Mouse (Mus musculus) inflammation-experienced regulatory T-cells (primary cell): ENCODE data around the gene Vps13c. TPM values are rescaled to one million over a fixed set of nuclear protein-coding genes. Genes with fewer than 3 reads are reported as not detected.

Source experiments
- polyA plus RNA-seq, 2 experiments: library from polyadenylated mRNA; unstranded; fragments of 100-300 nt; shearing (Covaris generic); gene quantifications; one replicate each; pipeline ENCODE4 v1.2.1; 2017

Gene Vps13c
- 10 to 100 TPM; 10.1 to 17.3 TPM for polyA plus RNA-seq

DNA sequence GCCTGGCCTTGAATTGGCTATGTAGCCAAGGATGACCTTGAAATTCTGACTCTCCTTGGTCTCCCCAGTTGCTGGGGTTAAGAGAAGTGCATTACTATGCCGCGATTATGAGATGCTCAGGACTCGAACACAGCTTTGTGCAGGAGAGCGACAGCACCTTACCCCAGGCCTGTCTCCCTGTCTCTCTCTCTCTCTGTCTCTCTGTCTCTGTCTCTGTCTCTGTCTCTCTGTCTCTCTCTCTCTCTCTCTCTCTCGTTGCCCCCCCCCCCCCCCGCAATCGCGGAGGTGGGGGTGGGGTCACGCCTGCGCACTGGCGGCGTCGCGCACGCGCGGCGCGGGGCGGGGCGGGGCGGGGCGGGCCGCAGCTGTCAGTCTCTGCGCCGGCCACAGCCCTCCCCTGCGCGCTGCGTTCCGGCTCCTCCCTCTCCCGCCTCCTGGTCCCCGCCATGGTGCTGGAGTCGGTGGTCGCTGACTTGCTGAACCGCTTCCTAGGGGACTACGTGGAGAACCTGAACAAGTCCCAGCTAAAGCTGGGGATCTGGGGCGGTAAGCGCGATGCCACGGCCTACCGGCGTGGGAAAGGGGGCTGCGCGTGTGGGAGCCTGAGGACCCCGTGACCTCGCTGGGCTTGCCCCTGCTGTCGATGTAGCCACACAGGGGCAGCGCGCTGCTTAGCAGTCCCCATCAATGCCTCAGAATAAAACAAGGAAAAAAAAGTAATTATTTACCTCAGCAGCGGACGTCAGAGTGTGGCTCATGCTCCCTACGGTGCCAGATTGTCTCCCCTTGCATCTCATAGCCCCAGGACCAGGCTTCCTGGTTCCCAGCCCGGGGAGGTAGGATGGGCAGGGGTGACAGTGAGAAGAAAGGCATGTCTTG lies at the start of gene Vps13c:
TSS of gene Vps13c (plus strand) at position 416 of the 879 bp plus-strand sequence.

DNA sequence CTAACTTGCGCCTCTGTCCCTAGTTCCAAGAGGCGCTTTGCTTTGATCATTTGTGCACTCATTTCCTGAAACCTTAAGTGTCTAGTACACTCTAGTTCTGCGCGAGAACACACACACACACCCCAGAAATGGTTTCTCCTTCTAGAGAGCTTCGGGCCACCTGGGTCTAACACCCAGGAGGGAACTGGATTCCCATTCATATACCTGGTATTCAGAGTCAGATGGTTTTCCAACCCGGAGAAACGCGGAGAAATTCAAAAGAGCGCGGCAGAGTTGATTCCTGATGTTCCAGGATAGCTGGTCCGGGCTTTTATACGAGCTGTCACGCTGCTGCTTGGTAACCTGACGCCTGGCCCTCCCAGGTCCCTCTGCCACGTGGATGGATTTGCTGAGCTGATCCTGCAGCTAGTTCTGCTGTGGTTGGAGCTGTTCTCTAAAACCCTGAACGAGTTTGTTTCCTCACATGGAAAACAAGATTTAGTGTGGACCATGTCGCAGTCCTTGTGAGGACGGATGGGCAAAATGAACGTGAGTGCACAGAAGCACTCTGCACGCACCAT lies 8.1 kb upstream of the Vps13c start, which contains the start of gene C2cd4a:
TSS of gene C2cd4a (minus strand) at position 285 of the 560 bp plus-strand sequence.

Other genes with a start within 250 kb of the Vps13c start
- 10 to 100 TPM; 11.0 to 12.1 TPM for gene C2cd4b, start 81.0 kb upstream of the Vps13c start, polyA plus RNA-seq
- gene C2cd4a, start 8.1 kb upstream of the Vps13c start, polyA plus RNA-seq, result under 1 TPM in 1 of 2 experiments, not detected in 1; 0.61 TPM